Mouse (Mus musculus) urinary bladder, postnatal 4 days (tissue): ENCODE measurements at regions not wholly inside any gene's neighbourhood (a gene's known extent, or its start where the extent isn't known, plus 50 kb on each side); places are given as distances from the start of the nearest gene placed in this dataset.
"Not testable (repeated sequence)": the region's sequence is repeated elsewhere in the genome, so short reads cannot be mapped to it uniquely, and the experiment has no call there.

Source experiments
- DNase-seq, 2 experiments: peaks; one replicate each; pipeline ENCODE4 v3.0.0; 2021 to 2022; ENCODE audit warnings: low spot score in 2 of 2

- DNase-seq: no peak
These were observed 97.2 kb upstream of the Ifngr1 start for GRCm38 (mm10) chr10:19494461-19495105.

- DNase-seq: no peak
These were observed 93.6 kb upstream of the Ifngr1 start for GRCm38 (mm10) chr10:19498112-19498511.

- DNase-seq: no peak
These were observed 88.9 kb upstream of the Ifngr1 start for GRCm38 (mm10) chr10:19502874-19503273.

GRCm38 (mm10) chr10:19503846-19504765, 87.6 kb upstream of the Ifngr1 start:
- no peak for DNase-seq

- no peak for DNase-seq
These were observed 86.6 kb upstream of the Ifngr1 start for GRCm38 (mm10) chr10:19505174-19505573.

GRCm38 (mm10) chr10:19505979-19506378, 85.8 kb upstream of the Ifngr1 start:
- no peak for DNase-seq

GRCm38 (mm10) chr10:19506434-19506833, 85.3 kb upstream of the Ifngr1 start:
- DNase-seq: no peak

GRCm38 (mm10) chr10:19508221-19508745, 83.5 kb upstream of the Ifngr1 start:
- DNase-seq: no peak

- no peak for DNase-seq
These were observed 81.7 kb upstream of the Ifngr1 start for GRCm38 (mm10) chr10:19510047-19510446.

- DNase-seq: not testable (repeated sequence)
These were observed 77.4 kb upstream of the Ifngr1 start for GRCm38 (mm10) chr10:19514366-19514765.

GRCm38 (mm10) chr10:19514837-19515236, 76.9 kb upstream of the Ifngr1 start:
- DNase-seq: no peak

- DNase-seq: no peak
These were observed 75.7 kb upstream of the Ifngr1 start for GRCm38 (mm10) chr10:19516011-19516410.

- no peak for DNase-seq
These were observed 74.7 kb upstream of the Ifngr1 start for GRCm38 (mm10) chr10:19517093-19517492.

- no peak for DNase-seq
These were observed 73.0 kb upstream of the Ifngr1 start for GRCm38 (mm10) chr10:19518763-19519162.

GRCm38 (mm10) chr10:19522198-19522597, 69.6 kb upstream of the Ifngr1 start:
- DNase-seq: no peak

GRCm38 (mm10) chr10:19525939-19526338, 65.8 kb upstream of the Ifngr1 start:
- no peak for DNase-seq

GRCm38 (mm10) chr10:19526353-19526752, 65.4 kb upstream of the Ifngr1 start:
- no peak for DNase-seq

GRCm38 (mm10) chr10:19529655-19530054, 62.1 kb upstream of the Ifngr1 start:
- DNase-seq: no peak

- DNase-seq: no peak
These were observed 61.7 kb upstream of the Ifngr1 start for GRCm38 (mm10) chr10:19530056-19530455.

- DNase-seq: no peak
These were observed 60.3 kb upstream of the Ifngr1 start for GRCm38 (mm10) chr10:19531452-19531851.

GRCm38 (mm10) chr10:19532790-19533189, 59.0 kb upstream of the Ifngr1 start:
- no peak for DNase-seq

GRCm38 (mm10) chr10:19533846-19534245, 57.9 kb upstream of the Ifngr1 start:
- DNase-seq: no peak
